9 mouse cellular contexts compared by ENCODE assay signal in genomic region chr5:25082542-25082941, GRCm38 (mm10). TPM values are rescaled to one million over a fixed set of nuclear protein-coding genes. Genes with fewer than 3 reads are reported as not detected.
DNase-seq lines count a peak whose midpoint lies in the region; ATAC-seq lines count a peak whose summit lies in the region.
"Had no signal": no experiment of that assay in that cellular context is flagged by ENCODE, and none has a peak within 500 bp of the region (broad histone marks: within the 10 kb centered on the region; RNA-seq: fewer than 3 reads in every experiment).

No protein-coding gene starts in this region.

- peaks cover 51% of the 10 kb centered on the region for H3K4me1 ChIP-seq in heart, embryonic 12.5 days (replicated peaks)

- no peaks in the 10 kb centered on the region for H3K9me3 ChIP-seq in heart, embryonic 12.5 days (replicated peaks)
- H3K9me3 ChIP-seq: limb, embryonic 12.5 days had no signal

- H3K27me3 ChIP-seq in heart, embryonic 12.5 days (replicated peaks), result peaks cover 7% of the 10 kb centered on the region; the same call in 1 of the 2 replicates
- H3K27me3 ChIP-seq: limb, embryonic 12.5 days had no signal

- no peak overlapping the region for H3K4me3 ChIP-seq in heart, embryonic 12.5 days
- H3K4me3 ChIP-seq: limb, embryonic 12.5 days had no signal

- H3K4me2 ChIP-seq in heart, embryonic 12.5 days, result no peak overlapping the region
- H3K4me2 ChIP-seq: limb, embryonic 12.5 days had no signal

- DNase-seq in heart, adult 11 months, result no peak
- peak; percentile 68 for DNase-seq in 3T3-L1 (ENCODE audit: low read depth, low spot score)
- peak; percentile 22 for DNase-seq in T-cell, adult 2 months (ENCODE audit: low spot score)
- peak; percentile 57 to 59 for DNase-seq in heart, postnatal 14 days
- peak; percentile 72 for DNase-seq in lung, postnatal 36 days
- no peak for DNase-seq in spleen, postnatal 10 days (ENCODE audit: low spot score in 2 of 2)
- no peak for DNase-seq in yolk sac, embryonic 10.5 days (ENCODE audit: low spot score)

- ATAC-seq in heart, embryonic 12.5 days (ENCODE audit: insufficient number of reproducible peaks, low FRiP score), result peak; percentile 53; the same call in 1 of the 2 replicates

- no peak overlapping the region for H3K9ac ChIP-seq in heart, embryonic 12.5 days
- H3K9ac ChIP-seq: limb, embryonic 12.5 days had no signal

- intact Hi-C loops in heart, postnatal 14 days (cut with DNase I), result loop anchor here (5.0 to 10.0 kb wide), 2 partner anchors 70 to 178 kb away; no protein-coding TSS in a partner anchor

- H3K27ac ChIP-seq in heart, embryonic 12.5 days (ENCODE audit: poor library complexity, severe bottlenecking), result no peak overlapping the region
- H3K27ac ChIP-seq: limb, embryonic 12.5 days had no signal

- no peaks in the 10 kb centered on the region for H3K36me3 ChIP-seq in heart, embryonic 12.5 days
- H3K36me3 ChIP-seq: limb, embryonic 12.5 days had no signal

- WGBS in heart, embryonic 12.5 days, result 36% methylated on average over 2 of the region's 2 CpGs

RNA-seq across cellular contexts. Expression of gene Prkag2, which starts 17.9 kb away (rescaled TPM):
- 105 and 107 TPM in 2 replicates for polyA plus RNA-seq in heart, embryonic 12.5 days (2016; fragmentation: Nextera tagmentation; extraction: Ambion mirVana)
- total RNA-seq in heart, postnatal 14 days (2021), result 10 to 100 TPM; 41.9 to 43.5 TPM

Comparison
In these comparisons a context has a peak if more than half of its experiments do, and no peak if none do; other contexts are left out.
1. DNase-seq: peak in 3T3-L1 (single experiment), T-cell, adult 2 months (single experiment), heart, postnatal 14 days (2 of 2) and lung, postnatal 36 days (single experiment); none in heart, adult 11 months (single experiment), spleen, postnatal 10 days (0 of 2) and yolk sac, embryonic 10.5 days (single experiment).